Mouse (Mus musculus) left cerebral cortex, adult 11 months (tissue): Measurements from ENCODE around the gene Zfp385a.
A peak's percentile ranks its signal among the peaks of the same experiment; 100 is the strongest.

ENCODE experiments used
- DNase-seq: peaks from one replicate; pipeline ENCODE4 v3.0.0; 2022; ENCODE audit warnings: low spot score

The Zfp385a gene

DNA sequence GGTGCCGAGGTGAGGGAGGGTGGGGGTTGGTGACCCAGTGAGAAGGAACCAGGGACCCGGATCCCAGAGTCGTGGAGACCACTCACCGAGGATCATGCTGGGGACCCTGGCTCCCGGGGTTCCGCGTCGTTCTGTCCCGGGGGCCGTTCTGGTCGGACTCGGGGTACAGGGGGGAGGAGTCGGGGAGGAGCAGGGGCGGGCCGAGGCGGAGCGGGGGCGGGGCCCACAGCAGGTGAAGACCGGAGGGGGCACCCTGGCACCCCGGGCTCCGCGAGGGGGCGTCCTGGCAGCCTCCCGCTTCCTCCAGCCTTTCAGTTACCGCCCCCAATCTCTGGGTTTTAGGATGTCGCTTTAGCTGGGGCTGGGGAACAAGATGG, at the start of gene Zfp385a:
Gene Zfp385a, minus strand, starts transcription at position 133 of the 377 bp plus-strand sequence.
- DNase-seq = peak; percentile 75

DNA sequence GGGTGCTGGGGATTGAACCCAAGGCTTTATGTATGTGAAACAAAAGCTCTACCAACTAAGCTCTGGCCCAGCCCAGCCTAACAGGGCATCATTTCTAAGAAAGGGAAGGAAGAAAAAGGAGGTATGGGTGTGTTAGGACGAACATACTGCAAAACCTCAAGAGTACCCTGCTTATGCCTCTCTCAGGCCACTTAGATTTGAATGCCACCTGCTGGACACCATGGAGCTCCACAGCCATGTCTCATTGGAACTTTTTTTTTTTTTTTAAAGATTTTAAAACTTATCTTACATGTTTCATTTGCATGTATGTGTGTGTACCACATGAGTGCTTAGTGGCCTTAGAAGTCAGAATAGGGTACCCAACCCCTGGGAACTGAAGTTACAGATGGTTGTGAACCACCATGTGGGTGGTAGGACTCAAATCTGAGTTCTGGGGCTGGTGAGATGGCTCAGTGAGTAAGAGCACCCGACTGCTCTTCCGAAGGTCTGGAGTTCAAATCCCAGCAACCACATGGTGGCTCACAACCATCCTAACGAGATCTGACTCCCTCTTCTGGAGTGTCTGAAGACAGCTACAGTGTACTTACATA, 48.8 kb upstream of the Zfp385a start:
- DNase-seq = no peak

DNA sequence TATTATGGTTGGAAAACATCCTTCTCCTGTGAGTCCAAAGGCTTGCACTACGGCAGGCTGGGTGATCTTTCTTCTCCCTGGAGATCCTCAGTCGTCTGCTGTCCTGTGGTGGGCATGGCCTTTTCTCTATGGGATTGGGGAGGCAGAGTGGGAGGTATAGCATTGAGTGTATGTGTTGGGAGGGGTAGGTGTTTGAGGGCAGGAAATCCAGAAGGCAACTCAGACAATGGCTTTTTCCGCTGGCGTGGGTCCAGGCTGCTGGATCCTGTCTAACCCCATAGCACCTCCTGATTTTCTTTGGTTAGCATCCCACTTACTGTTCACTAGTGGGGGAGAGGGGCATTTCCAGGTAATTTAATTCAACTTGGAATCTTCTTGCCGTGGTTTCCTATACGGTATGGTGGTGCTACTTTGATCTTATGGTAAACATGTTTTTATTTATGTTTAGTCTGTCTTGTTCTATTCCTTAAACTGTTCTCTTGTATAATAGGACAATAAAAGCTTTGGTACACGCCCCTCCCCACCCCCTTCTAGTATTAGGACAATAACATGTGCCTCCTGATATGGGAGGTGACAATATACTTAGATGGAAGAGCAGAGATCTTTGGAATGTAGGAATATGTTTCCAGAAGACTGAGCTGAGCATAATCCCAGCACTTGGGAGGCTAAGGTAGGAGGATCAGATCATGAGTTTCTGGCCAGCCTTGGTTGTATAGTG, 44.0 kb upstream of the Zfp385a start:
- DNase-seq = no peak

DNA sequence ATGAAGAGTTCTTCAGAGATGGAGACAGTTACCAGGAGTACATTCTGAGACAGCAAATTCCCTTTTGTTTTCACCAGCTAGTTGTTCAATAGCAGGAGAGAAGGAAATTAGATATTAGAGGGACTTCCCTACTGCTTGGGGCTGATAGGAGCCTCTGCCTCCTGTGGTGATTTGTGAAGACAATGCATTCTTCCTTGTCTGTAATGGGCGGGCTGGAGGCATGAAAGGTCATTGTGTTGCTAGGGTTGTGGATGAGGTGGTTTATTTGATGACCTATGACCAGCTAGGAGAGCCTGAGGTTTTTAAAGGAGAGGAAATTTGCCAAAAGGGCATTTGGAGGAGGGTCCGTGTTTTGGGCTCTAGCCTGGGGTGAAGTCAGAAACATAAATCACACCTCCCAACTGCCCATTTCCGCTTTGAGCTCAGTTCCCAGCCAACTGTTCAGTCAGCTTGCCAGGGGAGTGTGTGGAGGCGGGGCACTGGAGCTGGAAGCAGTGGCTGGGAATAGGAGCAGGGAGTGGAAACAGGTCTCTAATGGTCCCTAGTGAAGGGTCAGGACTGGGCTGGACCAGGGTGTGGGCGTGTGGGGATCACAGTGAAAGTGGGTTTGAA, 43.0 kb upstream of the Zfp385a start:
- no peak for DNase-seq

DNA sequence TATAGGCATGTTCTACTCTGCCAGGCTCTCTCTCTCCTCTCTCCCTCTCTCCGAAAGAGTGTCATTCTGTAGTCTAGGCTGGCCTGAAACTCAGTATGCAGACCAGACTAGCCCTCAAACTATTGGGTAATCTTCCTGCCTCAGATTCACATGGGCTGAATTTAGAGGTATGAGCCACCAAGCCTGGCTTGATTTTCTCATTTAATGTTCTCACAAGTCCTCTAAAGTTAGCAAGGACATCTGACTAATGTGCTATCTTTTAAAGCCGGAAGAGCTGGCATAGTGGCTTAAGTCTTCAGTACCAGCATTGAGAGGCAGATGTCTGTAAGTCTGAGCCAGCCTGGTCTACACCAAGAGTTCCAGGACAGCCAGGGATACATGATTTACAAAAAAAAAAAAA, 42.2 kb upstream of the Zfp385a start:
- DNase-seq = no peak

DNA sequence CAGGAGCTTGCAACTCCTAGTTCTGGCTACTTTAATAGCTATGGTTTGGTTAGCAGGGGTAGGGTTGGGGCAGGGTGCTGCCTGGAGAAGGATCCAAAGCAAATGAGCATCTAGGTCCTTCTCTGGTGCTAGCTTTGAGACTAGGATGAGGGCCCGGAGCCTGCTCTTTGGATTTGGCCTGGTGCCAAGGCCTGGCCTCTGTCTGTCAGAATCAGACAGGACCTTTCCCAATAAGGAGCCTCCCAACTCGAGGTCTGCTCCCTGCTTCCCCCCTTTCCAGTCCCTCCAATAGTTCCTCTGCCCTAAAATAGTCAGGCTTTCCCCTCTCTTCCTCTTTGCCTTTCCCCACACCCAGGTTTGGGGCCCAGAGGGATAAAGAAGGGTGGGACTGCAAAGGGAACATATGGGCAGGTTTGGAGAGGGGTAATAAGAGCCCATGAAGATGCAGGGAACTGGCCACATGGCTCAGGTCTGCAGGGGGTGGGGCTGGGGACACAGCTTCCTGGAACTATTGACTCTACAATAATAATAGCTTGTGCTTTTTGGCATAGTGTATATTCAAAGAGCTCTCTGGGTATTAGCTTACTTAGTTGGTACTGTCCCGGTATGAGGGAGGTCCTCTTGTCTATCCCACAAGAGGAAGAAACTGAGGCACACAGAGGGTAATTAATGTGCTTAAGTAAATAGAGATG, 38.9 kb upstream of the Zfp385a start:
- DNase-seq = no peak

DNA sequence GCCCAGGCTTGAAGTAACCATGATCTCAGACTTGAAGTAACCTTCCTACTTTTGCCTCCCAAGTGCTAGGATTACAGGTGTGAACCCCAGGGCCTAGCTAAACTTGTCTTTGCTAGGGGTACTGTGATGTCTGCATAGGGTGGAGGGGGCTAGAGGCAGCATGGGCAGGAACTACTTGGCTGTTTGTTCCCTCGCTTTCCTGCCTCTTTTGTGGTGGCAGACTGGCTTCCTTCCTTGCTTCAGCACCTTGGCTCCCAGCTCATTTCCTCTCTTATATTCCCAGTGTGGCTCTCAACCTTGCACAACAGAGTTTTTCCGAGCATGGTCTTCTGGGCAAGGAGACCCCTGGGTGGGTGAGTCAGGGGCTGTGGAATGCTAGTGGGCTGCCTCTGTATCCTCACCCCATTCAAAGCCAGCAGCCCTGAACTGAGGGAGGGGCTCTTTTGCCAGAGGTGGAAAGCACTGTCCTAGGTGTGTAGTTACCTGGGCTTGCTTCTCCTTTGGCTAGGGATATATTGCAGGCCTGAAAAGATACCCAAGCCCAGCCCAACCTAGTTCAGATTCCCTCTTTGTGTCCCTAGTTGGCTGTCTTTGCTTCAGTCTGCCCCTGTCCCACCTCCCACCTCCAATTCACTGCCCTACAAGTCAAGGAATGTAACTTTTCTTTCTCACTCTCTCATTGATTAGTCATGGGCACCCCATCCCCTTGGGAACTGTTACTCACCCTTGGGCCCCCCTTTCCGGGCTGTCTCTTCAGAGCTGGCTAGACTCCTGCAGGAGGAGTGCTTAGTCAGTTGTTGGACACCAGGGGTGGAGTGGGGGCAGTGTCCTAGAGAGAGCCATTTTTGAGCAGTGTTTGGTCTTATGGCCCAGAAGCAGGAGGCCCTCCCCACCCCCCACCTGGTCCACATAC, 38.1 kb upstream of the Zfp385a start:
- DNase-seq = no peak

DNA sequence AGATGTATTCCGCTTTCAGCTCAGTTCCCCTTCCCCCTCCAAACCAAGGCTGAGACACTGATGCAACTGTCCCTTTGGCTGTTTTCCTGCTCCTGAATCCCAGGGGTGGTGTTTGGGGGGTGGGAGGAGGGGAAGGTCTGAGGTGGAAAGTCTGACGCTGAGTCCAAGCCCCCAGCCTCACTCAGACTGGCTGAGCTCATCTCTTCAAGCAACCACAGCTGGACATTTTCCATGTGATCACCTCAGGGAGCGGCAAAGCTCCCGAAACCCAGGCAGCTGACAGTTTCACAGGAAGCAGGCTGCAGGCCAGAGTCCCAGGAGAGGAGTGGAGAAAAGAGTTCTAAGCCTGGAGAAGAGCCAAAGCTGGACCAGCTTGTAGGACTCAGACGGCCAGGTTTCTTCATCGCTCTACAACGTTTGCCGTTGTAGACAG, 37.0 kb upstream of the Zfp385a start:
- DNase-seq = no peak

DNA sequence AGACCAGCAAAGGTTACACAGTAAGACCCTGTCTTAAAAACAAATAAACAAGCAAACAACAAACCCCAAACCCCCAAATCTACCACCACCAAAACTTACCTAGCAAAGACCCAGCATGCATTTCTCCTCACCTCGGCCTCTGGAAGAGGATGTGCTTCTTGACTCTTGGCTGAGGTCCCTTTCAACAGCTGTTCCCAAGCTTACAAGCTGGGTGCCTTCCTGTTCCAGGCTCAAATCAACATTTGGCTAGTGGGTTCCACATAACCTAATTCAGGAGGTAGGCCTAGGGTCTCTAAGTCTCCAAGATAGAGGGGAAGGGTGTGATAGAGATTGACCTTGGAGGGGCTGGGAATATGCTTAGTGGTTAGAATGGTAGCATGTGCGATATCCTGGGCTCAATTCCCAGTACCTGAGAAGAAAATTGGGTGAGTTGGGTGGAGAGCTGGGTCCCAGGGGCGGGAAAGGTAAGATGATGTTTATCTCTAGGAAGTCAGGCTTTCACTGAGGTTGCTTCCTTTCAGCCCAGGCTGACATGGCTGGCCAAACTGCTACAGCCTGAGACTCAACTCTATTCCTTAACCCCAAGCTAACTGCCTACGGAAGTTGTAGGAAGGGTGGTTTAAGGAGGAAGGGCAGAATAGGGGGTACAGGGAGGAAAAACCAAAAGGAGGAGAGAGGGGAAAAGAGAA, 35.4 kb upstream of the Zfp385a start:
- DNase-seq = no peak

DNA sequence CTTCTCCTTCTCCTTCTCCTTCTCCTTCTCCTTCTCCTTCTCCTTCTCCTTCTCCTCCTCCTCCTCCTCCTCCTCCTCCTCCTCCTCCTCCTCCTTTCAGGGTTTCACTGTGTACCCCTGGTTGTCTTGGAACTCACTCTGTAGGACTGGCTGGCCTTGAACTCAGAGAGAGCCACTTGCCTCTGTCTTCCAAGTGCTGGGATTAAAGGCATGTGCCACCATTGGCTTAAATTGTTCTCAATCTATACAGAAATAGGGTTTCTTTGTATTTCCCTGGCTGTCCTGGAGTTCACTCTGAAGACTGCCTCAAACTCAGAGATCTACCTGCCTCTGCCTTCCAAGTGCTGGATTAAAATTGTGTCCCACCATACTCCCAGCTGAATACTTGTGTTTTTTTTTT, 32.6 kb upstream of the Zfp385a start:
- DNase-seq = no peak

DNA sequence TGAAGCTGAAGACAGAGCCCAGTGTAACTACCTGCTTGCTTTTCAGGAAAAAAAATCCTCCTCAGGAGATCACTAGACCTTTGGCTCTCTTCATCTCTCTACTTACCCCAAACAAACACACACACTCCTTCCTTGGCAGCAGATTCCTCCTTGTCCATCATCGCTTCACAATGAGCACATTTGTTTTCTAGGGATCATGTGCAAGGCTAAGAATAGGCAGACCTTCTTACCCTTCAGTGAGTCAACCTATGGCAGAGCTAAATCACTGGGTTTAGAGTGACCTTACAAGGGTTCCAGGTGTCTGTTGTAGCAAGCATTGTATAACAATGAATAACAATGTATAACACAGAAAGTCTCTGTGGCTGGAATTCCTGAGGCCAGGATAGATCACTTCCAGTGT, 31.8 kb upstream of the Zfp385a start:
- no peak for DNase-seq

DNA sequence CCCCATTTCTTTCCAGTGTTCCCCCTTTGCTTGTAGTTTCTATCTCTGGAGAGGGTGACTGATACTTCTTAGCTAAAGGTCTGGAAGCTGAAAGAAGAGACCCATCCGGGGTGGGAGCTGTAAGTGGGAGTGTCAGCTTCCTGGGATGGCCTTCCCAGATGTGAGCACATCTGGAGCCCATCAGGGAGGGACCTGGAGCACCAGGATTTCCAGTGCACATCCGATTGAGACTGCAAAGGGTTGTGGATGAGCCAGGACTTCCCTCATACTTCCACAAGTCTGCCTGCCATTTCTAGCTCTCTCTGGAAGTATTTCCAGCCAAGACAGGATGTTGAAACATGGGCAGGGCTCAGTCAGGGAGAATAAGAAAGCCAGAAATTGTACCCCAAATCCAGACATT, 31.3 kb upstream of the Zfp385a start:
- no peak for DNase-seq

DNA sequence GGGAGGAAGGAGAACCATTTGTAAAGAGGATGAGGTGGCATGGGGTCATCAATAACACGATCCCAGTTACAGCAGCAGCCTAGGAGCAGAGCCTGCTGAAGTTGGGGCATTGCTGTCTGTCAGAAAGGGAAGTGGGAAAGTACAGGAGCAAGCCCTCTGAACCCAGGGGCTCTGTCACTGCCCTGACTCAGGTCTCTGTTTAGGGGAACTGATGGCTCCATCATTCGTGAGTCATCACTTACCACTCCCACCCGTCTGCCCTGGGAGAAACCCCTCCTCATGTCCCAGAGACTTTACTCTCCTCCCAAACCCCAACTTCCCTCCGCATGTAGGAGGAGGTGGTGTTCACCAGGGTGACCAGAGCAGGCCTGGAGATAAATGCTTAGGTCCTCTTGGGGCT, 30.6 kb upstream of the Zfp385a start:
- DNase-seq = no peak

DNA sequence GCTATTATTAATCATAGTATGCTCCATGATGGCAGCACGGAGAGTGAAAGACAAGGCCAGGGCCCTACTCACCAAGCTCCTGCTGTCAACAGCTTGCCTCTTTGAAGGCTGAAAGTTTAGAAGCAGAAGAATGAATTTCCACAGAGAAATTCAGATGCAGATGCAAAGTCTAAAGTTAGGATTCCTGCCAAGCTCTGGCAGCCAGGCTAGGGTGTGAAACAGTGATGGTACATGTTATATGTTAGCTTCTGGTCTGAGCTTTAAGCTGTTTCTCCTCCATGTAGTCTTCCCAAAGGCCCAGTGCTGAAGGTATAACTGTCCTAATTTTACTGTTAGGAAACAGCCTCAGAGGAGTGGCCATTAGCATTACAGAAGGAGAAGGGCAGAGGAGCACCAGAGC, 29.2 kb upstream of the Zfp385a start:
- no peak for DNase-seq

DNA sequence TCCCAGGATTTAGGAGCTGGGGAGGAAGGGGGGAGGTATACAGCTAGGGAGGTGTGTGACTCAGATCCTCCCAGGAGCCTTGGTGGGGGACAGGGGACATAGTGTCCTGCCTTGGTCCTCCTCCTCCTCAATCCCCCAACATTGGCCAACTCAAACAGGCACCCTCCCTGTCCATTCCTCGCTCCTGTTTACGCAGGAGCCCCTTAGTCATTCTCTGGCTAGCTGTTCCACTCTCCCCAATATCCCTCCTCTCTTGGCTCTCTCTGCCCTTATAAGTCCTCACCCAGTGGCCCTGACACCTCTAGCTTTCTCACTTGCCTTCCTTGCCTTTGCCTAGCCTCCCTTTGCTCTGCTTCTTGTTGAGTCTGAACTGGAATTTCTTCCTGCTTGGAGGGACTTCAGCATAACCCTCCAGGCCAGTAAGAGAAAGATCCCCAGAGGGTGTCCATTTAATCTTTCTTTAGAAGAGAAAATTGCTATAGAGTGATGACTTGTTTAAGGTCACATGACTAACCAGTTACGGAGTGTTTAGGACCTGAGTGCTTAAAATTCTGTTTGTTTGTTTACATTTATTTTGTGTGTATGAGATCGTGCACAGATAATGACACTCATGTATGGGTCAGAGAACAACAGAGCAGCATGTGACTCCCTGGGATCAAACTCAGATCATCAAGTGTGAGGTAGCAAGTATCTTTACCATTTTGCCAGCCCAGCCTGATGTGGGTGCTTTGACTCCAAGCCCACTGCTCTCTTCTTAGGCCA, 28.5 kb upstream of the Zfp385a start:
- no peak for DNase-seq

DNA sequence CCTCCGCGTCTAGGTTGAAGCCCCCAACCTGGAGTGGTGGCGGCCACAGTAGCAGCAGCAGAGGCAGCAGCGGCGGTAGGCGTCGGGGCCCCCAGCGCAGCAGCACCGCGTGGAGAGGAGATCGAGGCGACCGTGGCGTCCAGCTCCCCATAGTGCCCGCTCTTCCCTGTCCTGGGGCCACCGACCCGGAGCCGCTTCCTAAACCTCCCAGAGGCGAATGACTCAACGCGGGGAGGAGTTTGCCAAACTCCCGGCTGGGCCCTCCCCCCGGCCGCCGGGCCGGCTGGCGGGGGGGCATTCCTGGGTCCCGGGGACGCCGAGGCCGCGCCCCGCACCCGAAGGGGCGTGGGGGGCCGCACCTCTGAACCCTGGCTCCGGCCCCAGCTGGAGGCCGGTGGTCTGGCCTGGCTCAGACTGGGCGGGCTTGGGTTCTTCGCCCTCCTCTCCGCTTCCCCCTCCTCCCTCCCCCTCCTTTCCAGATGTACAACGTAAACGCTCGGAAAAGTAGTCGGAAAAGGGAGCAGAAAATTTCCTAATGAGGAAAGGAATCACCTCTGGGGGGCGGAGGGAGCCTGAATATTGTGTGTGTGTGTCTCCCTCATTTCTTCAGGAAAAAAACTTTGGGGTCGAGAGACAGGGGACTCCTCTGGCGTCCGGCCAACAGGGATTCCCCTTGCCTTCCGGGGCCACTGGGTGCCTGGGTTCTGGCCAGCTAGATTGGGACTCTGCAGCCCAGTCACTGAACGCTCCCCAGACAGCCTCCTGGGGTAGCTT, 26.7 kb upstream of the Zfp385a start, which contains the start of gene Itga5:
Gene Itga5, minus strand, starts transcription at position 388 of the 774 bp plus-strand sequence.
- DNase-seq = no peak

DNA sequence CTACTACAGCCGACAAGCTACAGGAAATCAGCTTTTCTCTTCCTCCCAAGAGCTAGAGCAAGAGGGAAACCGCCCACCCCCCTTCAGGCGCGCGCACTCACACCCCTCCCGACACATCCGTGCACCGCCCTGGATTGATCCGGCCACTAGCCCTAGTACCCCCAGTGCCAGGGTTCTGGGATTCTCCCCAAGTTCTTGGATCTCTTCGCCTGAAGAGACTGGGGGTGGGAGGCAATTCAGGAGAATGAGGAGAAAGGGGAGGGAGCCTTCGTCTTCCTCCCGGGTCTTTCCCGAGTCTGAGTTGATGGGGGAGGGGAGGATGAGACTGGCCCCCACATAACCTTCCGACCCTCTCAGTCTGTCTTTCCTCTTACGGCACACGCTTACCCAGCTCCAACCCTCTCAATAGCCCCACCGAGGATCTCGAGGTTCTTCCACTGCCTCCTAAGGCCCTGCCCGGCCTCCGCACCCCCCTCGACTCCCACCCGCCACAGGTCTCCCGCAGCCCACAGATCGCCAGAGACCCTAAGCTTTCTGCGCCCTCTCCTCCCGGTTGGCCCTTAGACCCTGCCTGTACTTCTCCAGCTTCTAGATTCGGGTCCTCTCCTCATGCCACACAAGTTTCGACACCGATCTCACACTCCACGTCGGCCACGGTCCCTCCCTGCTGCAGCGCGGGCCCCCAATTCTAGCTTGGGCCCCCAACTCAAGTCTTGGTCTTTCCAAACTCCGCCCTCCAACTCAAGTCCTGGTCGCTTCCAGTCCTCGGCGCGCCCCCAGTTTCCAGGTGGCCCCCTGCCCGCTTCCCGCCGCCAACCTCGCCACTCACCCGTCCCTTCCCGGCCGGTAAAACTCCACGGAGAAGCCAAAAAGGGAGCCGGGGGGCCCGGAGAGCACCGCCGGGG, 25.8 kb upstream of the Zfp385a start:
- DNase-seq = no peak

DNA sequence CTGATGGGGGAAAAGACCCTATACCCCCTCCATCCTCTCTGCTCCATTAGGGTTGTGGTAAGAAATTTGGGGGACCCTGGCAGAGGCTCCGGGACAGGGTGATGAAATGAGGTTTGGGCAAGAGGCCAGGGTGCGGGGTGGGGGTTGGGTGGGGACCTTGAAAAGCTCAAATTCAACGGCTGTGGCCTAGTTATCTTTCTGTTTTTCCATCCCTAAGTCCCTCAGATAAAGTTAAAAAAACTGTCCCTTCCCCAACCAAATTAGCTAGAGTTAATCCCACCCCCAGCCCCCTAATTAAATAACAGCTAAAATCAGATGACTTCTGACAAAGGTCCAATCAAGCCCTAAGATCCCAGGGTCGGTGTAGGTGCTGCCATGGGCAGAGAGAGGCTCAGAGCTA, 24.9 kb upstream of the Zfp385a start:
- DNase-seq = no peak

DNA sequence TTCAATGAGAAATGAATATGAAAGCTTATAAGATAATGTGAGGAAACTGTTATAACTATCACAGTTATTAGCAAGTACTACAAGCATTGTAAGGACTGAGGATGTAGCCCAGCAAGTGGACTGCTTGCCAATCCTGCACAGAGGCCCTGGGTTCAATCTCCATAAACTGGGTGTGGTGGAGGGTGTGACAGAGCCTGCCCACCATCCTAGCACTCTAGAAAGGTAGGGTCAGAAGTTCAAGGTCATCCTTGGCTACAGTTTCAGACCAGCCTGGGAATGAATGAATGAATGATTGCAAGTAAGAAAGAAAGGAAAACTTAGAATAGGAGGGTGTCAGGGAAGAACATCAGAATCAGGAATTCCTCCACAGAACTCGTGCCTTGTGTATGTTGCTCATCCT, 23.9 kb upstream of the Zfp385a start:
- DNase-seq = no peak
